Mouse (Mus musculus): Measurements from ENCODE around the gene Vsig10.

- no peak for TF ChIP-seq CTCF (IDR thresholded peaks at IDR 0.05; ENCODE audit: insufficient read depth, low read depth, low read length)
- TF ChIP-seq POLR2A (IDR thresholded peaks at IDR 0.05; ENCODE audit: insufficient read depth, low read depth, low read length) = no peak
Measured at GRCm38 (mm10) chr5:117303691-117304579, 14.9 kb upstream of the Vsig10 start.

Measured in olfactory bulb, adult 2 months (tissue).